Mouse (Mus musculus): Measurements from ENCODE around the gene Gm6993.

DNA sequence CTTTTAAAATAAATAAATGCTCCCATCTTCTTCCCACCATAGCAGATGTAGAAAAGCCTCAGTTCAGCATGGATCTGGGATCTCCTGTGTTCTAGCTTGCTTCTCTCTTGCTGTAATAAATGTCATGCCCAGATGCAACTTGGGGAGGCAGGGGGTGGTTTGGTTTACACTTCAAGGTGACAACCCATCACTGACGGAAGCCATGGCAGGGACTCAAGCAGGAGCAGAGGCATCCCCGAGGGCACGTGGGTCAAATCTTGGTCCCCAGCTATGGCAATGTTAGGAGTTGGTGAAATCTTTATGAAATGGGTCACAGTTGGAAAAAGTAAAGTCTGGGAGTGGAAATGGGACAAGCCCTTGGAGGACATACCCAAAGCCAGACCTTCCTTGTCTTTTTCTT, 4.1 kb downstream of the Gm6993 start:
- no peak for TF ChIP-seq EP300 (IDR thresholded peaks at IDR 0.05; ENCODE audit: low read depth)
- TF ChIP-seq CTCF (IDR thresholded peaks at IDR 0.05; ENCODE audit: low read depth): no peak
